Mouse (Mus musculus): ENCODE data around the gene St8sia4.

- TF ChIP-seq CTCF (conservative IDR thresholded peaks at IDR 0.05; ENCODE audit: low read length): no peak
- no peak for TF ChIP-seq NANOG (IDR thresholded peaks at IDR 0.05; ENCODE audit: borderline replicate concordance, low read length)
- TF ChIP-seq POU5F1 (IDR thresholded peaks at IDR 0.05; ENCODE audit: borderline replicate concordance, low read length): no peak
Observed at GRCm38 (mm10) chr1:95664321-95664825, 3.0 kb downstream of the St8sia4 start.
